Mouse (Mus musculus) cerebellum, adult 18-20 months (tissue): ENCODE results near the gene Slc26a8.
A peak's percentile ranks its signal among the peaks of the same experiment; 100 is the strongest.

ENCODE experiments used
- DNase-seq, 2 experiments: peaks; one replicate each; pipeline ENCODE4 v3.0.0; 2021

Gene Slc26a8

GRCm38 (mm10) chr17:28637711-28638690 is 52.0 kb downstream of the Slc26a8 start:
- peak in 1 of 2 experiments; percentile 22 for DNase-seq

DNA sequence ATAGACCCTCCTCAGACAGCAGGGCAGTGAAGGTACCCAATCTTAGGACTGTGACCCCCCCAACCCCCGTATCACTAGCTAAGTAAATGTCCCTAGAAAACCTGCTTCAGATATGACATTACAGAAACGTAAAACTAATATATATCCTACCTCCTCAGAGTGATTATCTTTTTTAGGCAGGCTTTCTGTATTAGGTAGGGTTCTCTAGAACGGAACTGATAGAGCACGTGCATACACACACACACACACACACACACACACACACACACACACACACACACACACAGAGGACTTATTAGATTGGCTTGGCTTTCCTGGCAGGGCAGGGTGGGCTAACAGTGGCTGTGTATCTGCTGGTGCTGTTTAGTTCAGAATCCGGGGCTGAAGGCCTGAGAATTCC is 54.2 kb downstream of the Slc26a8 start:
- DNase-seq: no peak

DNA sequence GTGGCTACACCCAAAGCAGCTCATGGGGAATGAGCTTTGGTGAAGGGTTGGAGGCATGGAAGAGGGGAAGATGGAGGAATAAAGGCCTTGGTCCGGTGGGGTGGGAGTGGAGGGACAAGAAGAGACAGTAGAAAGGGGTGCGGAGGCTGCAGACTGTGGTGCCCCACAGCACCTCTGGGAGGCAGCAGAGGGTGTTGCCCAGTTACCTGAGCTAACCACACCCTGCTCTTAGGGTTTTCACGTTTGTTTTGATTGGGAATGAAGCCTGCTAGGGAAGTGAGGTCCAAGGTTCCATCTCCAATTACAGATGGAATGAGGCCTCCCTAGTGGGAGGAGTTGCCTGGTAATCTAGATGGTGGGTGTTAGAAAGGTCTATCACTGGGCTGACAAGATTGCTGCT is 60.9 kb downstream of the Slc26a8 start:
- no peak for DNase-seq

- DNase-seq: no peak
These were observed 61.5 kb downstream of the Slc26a8 start for GRCm38 (mm10) chr17:28628248-28629124.

DNA sequence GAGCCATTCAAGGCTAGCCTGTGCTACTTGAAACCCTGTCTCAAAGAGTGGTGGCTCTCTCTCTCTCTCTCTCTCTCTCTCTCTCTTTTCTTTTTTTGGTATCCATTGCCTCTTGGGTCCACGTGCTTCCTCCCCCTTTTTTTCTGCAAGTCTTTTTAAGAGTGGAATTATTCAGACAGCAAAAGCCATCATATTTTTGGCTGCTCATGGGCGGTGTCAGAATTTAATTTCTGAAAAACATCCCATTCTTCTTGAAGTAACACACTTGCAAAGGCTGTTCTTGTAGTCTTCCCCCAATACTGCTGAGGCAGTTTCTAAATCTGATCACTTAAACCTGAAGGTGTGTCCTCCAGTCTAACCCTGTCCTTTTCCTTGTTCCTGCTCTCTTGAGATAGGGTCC is 63.1 kb downstream of the Slc26a8 start:
- DNase-seq: no peak

DNA sequence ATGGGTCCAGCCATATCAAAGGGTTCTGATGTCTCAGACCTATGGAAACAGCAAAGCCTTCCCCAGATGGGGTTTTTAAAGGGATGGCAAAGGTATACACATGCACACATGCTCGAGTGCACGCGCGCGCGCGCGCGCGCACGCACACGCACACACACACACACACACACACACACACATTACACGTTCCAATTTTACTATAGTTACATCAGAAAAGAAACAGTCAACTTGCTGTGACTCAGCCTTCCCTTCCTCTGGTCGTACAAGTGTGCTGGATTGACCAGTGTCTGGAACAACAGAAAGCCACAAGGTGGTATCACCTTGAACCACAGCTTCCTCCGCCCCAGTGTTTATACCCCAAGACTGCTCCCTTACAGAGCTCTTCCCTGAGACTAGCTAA is 64.7 kb downstream of the Slc26a8 start:
- DNase-seq: no peak

GRCm38 (mm10) chr17:28624841-28625240 is 65.2 kb downstream of the Slc26a8 start:
- no peak for DNase-seq

- peak; percentile 94 to 96 for DNase-seq
These were observed 67.7 kb downstream of the Slc26a8 start, which contains the start of gene Srpk1 for GRCm38 (mm10) chr17:28622300-28622759. TSS of gene Srpk1 (minus strand) at chr17:28622709.

GRCm38 (mm10) chr17:28621381-28622299 is 68.4 kb downstream of the Slc26a8 start:
- DNase-seq: peak in 1 of 2 experiments; percentile 41

DNA sequence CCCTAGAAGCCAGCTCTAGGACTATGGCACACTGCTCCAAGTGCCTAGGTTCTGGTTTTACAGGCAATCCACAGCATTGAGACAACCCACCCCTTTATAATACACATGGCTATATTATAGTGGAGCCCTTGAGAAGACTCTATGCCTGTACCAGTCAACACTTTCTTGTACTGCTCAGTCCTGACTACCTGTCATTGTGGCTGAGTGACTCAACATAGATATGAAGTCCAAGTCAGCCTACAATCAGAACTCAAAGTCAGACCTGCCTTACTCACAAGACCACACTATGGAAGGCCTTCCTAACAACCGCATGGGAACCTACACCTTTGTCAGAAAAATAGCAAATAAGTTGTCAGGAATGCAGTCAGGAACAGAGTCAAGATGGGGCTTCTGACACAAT is 71.3 kb downstream of the Slc26a8 start:
- no peak for DNase-seq

GRCm38 (mm10) chr17:28618124-28618523 is 71.9 kb downstream of the Slc26a8 start:
- no peak for DNase-seq

- no peak for DNase-seq
These were observed 72.4 kb downstream of the Slc26a8 start for GRCm38 (mm10) chr17:28617636-28618035.

DNA sequence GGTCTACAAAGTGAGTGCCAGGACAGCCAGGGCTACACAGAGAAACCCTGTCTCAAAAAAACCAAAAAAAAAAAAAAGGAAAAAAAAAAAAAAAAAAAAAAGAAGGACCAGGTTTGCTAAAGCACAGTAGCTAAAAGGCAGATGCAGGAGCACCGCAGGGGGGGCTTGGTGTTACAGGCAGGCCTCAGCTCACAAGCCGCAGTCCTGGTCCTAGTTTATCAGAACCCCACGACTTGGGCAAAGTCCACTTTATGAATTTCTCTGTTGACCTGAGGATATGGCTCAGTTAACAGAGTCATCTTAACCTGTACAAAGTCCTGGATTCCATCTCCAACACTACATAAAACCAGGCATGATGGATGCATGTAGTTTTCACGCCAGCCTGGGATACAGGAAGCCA is 74.7 kb downstream of the Slc26a8 start:
- no peak for DNase-seq

DNA sequence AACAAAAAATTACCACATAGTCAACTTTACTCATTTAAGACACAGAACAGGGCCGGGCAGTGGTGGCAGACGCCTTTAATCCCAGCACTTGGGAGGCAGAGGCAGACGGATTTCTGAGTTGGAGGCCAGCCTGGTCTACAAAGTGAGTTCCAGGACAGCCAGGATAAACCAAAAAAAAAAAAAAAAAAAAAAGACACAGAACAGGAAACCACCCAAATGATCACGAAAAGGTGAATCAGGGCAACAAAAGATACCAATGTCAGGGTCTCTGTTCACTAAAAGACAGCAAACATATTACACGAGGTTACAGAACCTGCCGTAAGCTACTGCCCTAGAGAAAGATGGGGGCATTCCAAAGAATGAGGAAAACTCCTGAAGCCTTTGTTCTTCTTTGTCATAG is 76.9 kb downstream of the Slc26a8 start:
- no peak for DNase-seq

DNA sequence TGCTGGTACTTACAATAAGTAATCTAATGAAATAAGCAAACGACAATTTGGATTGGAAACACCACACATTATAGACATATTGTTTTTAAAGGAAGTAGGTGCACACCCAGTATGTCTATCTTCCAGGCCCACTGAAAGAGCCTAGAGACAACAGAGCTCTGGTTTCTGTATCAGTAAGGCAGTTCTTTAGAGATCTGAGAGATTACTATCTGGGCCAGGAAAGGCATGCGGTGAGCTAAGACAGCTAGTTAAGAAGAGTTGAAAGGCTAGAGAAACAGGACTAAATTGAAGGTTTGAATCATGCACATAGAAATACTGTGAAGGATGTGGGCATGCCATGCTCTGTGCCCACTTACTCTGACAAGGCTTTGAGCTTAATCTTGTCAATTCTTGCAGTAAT is 77.4 kb downstream of the Slc26a8 start:
- no peak for DNase-seq

GRCm38 (mm10) chr17:28609543-28609942 is 80.5 kb downstream of the Slc26a8 start:
- no peak for DNase-seq

GRCm38 (mm10) chr17:28601557-28602250 is 88.3 kb downstream of the Slc26a8 start:
- DNase-seq: no peak

- DNase-seq: no peak
These were observed 89.3 kb downstream of the Slc26a8 start for GRCm38 (mm10) chr17:28600780-28601179.

GRCm38 (mm10) chr17:28593965-28594364 is 96.1 kb downstream of the Slc26a8 start:
- no peak for DNase-seq

- peak; percentile 73 to 80 for DNase-seq
These were observed 97.0 kb downstream of the Slc26a8 start for GRCm38 (mm10) chr17:28592998-28593397.

DNA sequence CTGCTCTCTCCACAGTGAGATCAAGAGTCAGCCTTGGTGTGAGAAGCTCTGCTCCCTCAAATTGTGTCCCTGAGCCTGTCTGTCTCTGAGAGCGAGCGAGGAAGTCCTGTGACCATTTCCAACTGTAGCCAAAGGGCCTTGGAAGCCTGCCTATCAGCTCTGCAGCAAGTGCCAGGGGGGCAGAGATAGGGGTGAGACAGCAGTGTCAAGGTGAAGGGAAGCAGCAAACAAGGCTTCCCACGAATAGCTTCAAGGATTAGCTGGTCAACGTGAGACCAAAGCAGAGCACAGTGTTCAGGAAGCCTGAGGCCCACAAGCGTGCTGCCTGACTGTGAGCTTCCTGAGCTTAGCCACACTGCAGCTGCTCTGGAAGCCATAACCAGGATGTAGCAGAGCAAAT is 98.6 kb downstream of the Slc26a8 start:
- DNase-seq: no peak

DNA sequence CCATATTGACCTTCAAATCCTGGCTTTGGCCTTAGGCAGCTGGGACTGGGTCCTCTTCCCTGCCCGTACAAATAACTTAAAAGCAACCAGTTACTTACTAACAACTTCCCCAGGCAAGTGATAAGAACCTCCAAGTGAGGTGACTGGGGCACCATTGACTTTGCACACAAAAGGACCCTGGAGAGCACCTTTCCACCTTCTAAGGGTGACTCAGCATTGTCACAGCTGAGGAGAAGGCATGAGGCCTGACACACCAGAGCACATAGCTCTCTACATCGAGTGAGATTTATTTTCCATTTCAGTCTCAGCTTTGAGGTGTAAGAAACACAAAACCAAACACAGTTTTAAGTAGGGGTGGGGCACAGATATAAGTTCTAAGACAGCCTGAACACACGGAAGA is 99.4 kb downstream of the Slc26a8 start:
- DNase-seq: no peak
